Mouse (Mus musculus): ENCODE measurements at regions not wholly inside any gene's neighbourhood (a gene's known extent, or its start where the extent isn't known, plus 50 kb on each side); places are given as distances from the start of the nearest gene placed in this dataset.

DNA sequence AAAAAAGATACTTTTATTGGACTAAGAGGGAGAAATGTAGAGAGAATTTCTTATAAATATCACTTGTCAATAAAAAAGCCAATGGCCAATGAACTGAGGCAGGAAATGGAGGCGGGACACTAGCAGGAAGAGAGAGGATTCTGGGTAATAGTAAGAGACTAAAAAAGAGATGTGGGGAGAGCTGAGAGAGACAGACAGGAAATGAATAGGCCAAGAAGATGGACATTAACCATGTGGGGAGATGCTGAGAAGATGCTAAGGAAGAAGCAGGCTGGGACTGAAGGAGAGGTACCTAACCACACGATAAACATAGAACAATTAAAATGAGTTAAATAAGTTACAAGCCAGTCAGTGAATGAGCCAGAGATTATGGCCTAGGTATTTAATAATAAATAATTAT lies 181.0 kb upstream of the Nfe2l3 start:
- Histone ChIP-seq H3K4me3 (ENCODE audit: low read depth, low read length) (no peak overlapping the region), H3K27ac (replicated peaks; ENCODE audit: low read depth, low read length) (no peak overlapping the region), H3K27me3 (ENCODE audit: control insufficient read depth, insufficient read depth, low read length) (no peaks in the 10 kb centered on the region), H3K9me3 (replicated peaks; ENCODE audit: control insufficient read depth, low read length) (no peaks in the 10 kb centered on the region), H3K36me3 (replicated peaks; ENCODE audit: control insufficient read depth, insufficient read depth, low read depth, low read length) (no peaks in the 10 kb centered on the region), H3K4me1 (ENCODE audit: control insufficient read depth, insufficient read depth, low read length) (no peaks in the 10 kb centered on the region), H3K4me2 (ENCODE audit: low read depth, low read length) (no peak overlapping the region), H3K9ac (replicated peaks; ENCODE audit: low read length) (no peak overlapping the region)
- WGBS = 93% methylated on average over 2 of the region's 2 CpGs
- ATAC-seq (replicated peaks; ENCODE audit: insufficient number of reproducible peaks, low FRiP score, low TSS enrichment, low read depth) = no peak
- DNase-seq (ENCODE audit: low spot score) = no peak

DNA sequence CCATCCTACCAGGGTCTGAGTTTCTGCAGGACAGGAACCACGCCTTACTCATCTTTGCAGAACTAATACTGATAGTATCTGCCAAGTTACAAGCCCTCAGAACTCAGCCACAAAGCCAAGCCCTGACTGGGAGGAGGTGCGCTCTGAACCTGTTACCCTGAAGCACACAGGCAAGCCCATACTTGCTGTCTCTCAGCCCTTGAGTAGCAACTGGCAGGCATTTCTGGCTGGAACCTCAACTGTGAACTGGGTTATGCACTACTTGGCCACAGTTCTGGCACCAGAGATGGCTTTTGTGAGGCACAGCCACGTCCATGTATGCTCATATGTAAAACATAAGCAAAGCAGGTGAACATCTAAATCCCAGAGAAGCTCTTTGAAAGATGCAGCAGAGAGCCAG lies 179.7 kb upstream of the Nfe2l3 start:
- no peak for ATAC-seq (replicated peaks; ENCODE audit: insufficient number of reproducible peaks, low FRiP score, low TSS enrichment, low read depth)
- no peak for DNase-seq (ENCODE audit: low spot score)
- H3K27ac ChIP-seq (replicated peaks; ENCODE audit: low read depth, low read length) = no peak overlapping the region
- WGBS = 76% methylated on average over 3 of the region's 3 CpGs
- H3K4me2 ChIP-seq (ENCODE audit: low read depth, low read length) = no peak overlapping the region
- no peaks in the 10 kb centered on the region for H3K36me3 ChIP-seq (replicated peaks; ENCODE audit: control insufficient read depth, insufficient read depth, low read depth, low read length)
- H3K4me1 ChIP-seq (ENCODE audit: control insufficient read depth, insufficient read depth, low read length) = no peaks in the 10 kb centered on the region
- H3K4me3 ChIP-seq (ENCODE audit: low read depth, low read length) = no peak overlapping the region
- H3K9me3 ChIP-seq (replicated peaks; ENCODE audit: control insufficient read depth, low read length) = no peaks in the 10 kb centered on the region
- H3K9ac ChIP-seq (replicated peaks; ENCODE audit: low read length) = no peak overlapping the region
- no peaks in the 10 kb centered on the region for H3K27me3 ChIP-seq (ENCODE audit: control insufficient read depth, insufficient read depth, low read length)

DNA sequence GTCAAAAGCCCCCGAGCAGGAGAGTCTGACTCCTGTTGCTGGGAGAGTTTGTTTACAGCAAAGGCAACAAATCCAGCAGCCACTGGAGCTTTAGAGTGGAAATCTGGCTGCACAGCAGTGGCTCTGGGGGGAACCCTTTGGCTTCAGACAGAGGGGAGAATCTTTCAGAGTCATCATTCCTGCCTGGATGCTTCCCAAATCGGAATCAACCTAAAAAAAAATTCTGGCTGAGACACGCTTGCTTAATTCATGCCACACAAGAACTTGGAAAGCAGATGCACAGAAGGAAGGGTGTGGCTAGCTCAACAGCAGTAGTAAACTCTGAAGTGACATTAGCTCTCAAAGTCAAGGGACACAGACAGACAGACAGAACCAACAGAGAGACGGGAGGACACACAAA lies 175.8 kb upstream of the Nfe2l3 start:
- Histone ChIP-seq H3K36me3 (replicated peaks; ENCODE audit: control insufficient read depth, insufficient read depth, low read depth, low read length) (no peaks in the 10 kb centered on the region), H3K27ac (replicated peaks; ENCODE audit: low read depth, low read length) (no peak overlapping the region), H3K9me3 (replicated peaks; ENCODE audit: control insufficient read depth, low read length) (no peaks in the 10 kb centered on the region), H3K4me3 (ENCODE audit: low read depth, low read length) (no peak overlapping the region), H3K4me1 (ENCODE audit: control insufficient read depth, insufficient read depth, low read length) (no peaks in the 10 kb centered on the region), H3K27me3 (ENCODE audit: control insufficient read depth, insufficient read depth, low read length) (no peaks in the 10 kb centered on the region), H3K4me2 (ENCODE audit: low read depth, low read length) (no peak overlapping the region), H3K9ac (replicated peaks; ENCODE audit: low read length) (no peak overlapping the region)
- ATAC-seq (replicated peaks; ENCODE audit: insufficient number of reproducible peaks, low FRiP score, low TSS enrichment, low read depth) (no peak), DNase-seq (ENCODE audit: low spot score) (no peak)
- 71% methylated on average over 4 of the region's 4 CpGs for WGBS

GRCm38 (mm10) chr6:51257524-51257923 lies 174.9 kb upstream of the Nfe2l3 start:
- no peak overlapping the region for H3K4me3 ChIP-seq (ENCODE audit: low read depth, low read length)
- H3K9me3 ChIP-seq (replicated peaks; ENCODE audit: control insufficient read depth, low read length) = no peaks in the 10 kb centered on the region
- H3K9ac ChIP-seq (replicated peaks; ENCODE audit: low read length) = no peak overlapping the region
- DNase-seq (ENCODE audit: low spot score) = no peak
- H3K4me1 ChIP-seq (ENCODE audit: control insufficient read depth, insufficient read depth, low read length) = no peaks in the 10 kb centered on the region
- ATAC-seq (replicated peaks; ENCODE audit: insufficient number of reproducible peaks, low FRiP score, low TSS enrichment, low read depth) = no peak
- no peak overlapping the region for H3K27ac ChIP-seq (replicated peaks; ENCODE audit: low read depth, low read length)
- no peaks in the 10 kb centered on the region for H3K27me3 ChIP-seq (ENCODE audit: control insufficient read depth, insufficient read depth, low read length)
- H3K4me2 ChIP-seq (ENCODE audit: low read depth, low read length) = no peak overlapping the region
- 77% methylated on average over 6 of the region's 6 CpGs for WGBS
- no peaks in the 10 kb centered on the region for H3K36me3 ChIP-seq (replicated peaks; ENCODE audit: control insufficient read depth, insufficient read depth, low read depth, low read length)

GRCm38 (mm10) chr6:51258304-51258703 lies 174.2 kb upstream of the Nfe2l3 start:
- Histone ChIP-seq H3K9ac (replicated peaks; ENCODE audit: low read length) (no peak overlapping the region), H3K4me3 (ENCODE audit: low read depth, low read length) (no peak overlapping the region), H3K9me3 (replicated peaks; ENCODE audit: control insufficient read depth, low read length) (no peaks in the 10 kb centered on the region), H3K36me3 (replicated peaks; ENCODE audit: control insufficient read depth, insufficient read depth, low read depth, low read length) (no peaks in the 10 kb centered on the region), H3K4me1 (ENCODE audit: control insufficient read depth, insufficient read depth, low read length) (no peaks in the 10 kb centered on the region), H3K27ac (replicated peaks; ENCODE audit: low read depth, low read length) (no peak overlapping the region), H3K4me2 (ENCODE audit: low read depth, low read length) (no peak overlapping the region), H3K27me3 (ENCODE audit: control insufficient read depth, insufficient read depth, low read length) (no peaks in the 10 kb centered on the region)
- no peak for DNase-seq (ENCODE audit: low spot score)
- 90% methylated on average over 2 of the region's 2 CpGs for WGBS
- no peak for ATAC-seq (replicated peaks; ENCODE audit: insufficient number of reproducible peaks, low FRiP score, low TSS enrichment, low read depth)

GRCm38 (mm10) chr6:51263595-51263994 lies 168.9 kb upstream of the Nfe2l3 start:
- no peak for DNase-seq (ENCODE audit: low spot score)
- H3K27me3 ChIP-seq (ENCODE audit: control insufficient read depth, insufficient read depth, low read length) = no peaks in the 10 kb centered on the region
- ATAC-seq (replicated peaks; ENCODE audit: insufficient number of reproducible peaks, low FRiP score, low TSS enrichment, low read depth) = no peak
- H3K27ac ChIP-seq (replicated peaks; ENCODE audit: low read depth, low read length) = no peak overlapping the region
- no peak overlapping the region for H3K9ac ChIP-seq (replicated peaks; ENCODE audit: low read length)
- WGBS = 73% methylated on average over 4 of the region's 4 CpGs
- no peaks in the 10 kb centered on the region for H3K36me3 ChIP-seq (replicated peaks; ENCODE audit: control insufficient read depth, insufficient read depth, low read depth, low read length)
- no peak overlapping the region for H3K4me3 ChIP-seq (ENCODE audit: low read depth, low read length)
- no peak overlapping the region for H3K4me2 ChIP-seq (ENCODE audit: low read depth, low read length)
- no peaks in the 10 kb centered on the region for H3K4me1 ChIP-seq (ENCODE audit: control insufficient read depth, insufficient read depth, low read length)
- no peaks in the 10 kb centered on the region for H3K9me3 ChIP-seq (replicated peaks; ENCODE audit: control insufficient read depth, low read length)

DNA sequence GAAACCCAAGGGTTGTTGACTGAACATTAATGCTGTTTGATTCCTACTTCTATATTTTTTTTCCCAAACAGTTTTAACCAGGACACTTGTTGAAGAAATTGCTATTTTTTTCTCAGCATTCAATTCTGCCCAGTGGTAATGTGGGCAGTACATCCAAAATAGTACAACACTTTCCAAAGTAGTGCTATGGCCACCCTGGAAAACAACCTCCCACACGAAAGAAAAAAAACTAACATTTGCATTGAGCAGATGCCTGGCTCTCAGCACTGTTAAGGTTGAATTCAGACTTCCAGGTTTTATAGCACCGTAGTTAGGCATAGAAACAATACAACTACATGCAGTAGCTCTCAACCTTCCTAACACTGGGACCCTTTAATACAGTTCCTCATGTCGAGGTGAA lies 167.1 kb upstream of the Nfe2l3 start:
- Histone ChIP-seq H3K27ac (replicated peaks; ENCODE audit: low read depth, low read length) (no peak overlapping the region), H3K4me3 (ENCODE audit: low read depth, low read length) (no peak overlapping the region), H3K27me3 (ENCODE audit: control insufficient read depth, insufficient read depth, low read length) (no peaks in the 10 kb centered on the region), H3K9me3 (replicated peaks; ENCODE audit: control insufficient read depth, low read length) (no peaks in the 10 kb centered on the region), H3K9ac (replicated peaks; ENCODE audit: low read length) (no peak overlapping the region), H3K4me2 (ENCODE audit: low read depth, low read length) (no peak overlapping the region), H3K36me3 (replicated peaks; ENCODE audit: control insufficient read depth, insufficient read depth, low read depth, low read length) (no peaks in the 10 kb centered on the region), H3K4me1 (ENCODE audit: control insufficient read depth, insufficient read depth, low read length) (no peaks in the 10 kb centered on the region)
- WGBS = 83% methylated on average over 3 of the region's 3 CpGs
- DNase-seq (ENCODE audit: low spot score) (no peak), ATAC-seq (replicated peaks; ENCODE audit: insufficient number of reproducible peaks, low FRiP score, low TSS enrichment, low read depth) (no peak)

DNA sequence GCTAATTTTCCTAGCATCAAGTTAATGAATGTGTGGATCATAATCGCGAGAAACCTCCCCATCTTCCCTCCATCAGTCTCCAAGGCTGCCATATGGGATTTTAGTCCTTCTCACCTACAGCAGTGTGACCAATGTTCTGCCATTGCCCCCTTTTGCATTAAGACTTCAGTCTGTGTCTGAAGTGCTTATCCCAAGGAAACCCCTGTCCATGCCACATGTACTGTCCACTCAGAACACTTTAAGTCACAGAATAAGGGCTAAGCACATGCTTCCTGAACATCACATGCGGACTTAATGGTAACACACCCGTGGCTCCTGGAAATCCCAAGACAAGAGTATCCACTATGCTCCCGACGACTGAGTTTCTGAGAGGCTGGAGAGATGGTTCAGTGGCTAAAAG lies 165.7 kb upstream of the Nfe2l3 start:
- no peak overlapping the region for H3K9ac ChIP-seq (replicated peaks; ENCODE audit: low read length)
- H3K9me3 ChIP-seq (replicated peaks; ENCODE audit: control insufficient read depth, low read length) = no peaks in the 10 kb centered on the region
- no peak overlapping the region for H3K4me2 ChIP-seq (ENCODE audit: low read depth, low read length)
- no peak overlapping the region for H3K27ac ChIP-seq (replicated peaks; ENCODE audit: low read depth, low read length)
- no peak overlapping the region for H3K4me3 ChIP-seq (ENCODE audit: low read depth, low read length)
- DNase-seq (ENCODE audit: low spot score) (no peak), ATAC-seq (replicated peaks; ENCODE audit: insufficient number of reproducible peaks, low FRiP score, low TSS enrichment, low read depth) (no peak)
- H3K27me3 ChIP-seq (ENCODE audit: control insufficient read depth, insufficient read depth, low read length) = no peaks in the 10 kb centered on the region
- H3K36me3 ChIP-seq (replicated peaks; ENCODE audit: control insufficient read depth, insufficient read depth, low read depth, low read length) = no peaks in the 10 kb centered on the region
- H3K4me1 ChIP-seq (ENCODE audit: control insufficient read depth, insufficient read depth, low read length) = no peaks in the 10 kb centered on the region
- 87% methylated on average over 6 of the region's 6 CpGs for WGBS

DNA sequence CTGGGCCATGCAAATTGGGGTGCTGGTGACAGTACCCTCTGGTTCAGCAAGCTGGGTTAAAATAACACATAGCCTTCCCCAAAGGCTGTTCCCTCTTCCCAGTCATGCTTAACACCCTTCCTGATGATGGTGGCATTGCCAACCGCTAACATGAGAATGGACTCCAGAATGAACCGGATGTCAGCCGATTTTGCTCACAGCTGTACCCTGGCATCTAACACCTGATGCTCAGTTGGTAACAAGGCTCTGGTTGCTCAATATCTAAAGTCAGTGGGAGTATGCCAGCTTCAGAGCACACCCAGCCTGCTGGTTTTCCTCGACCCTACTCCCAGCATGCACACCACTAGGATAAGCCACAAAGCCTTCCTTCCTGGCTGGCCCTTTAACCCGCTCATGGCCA lies 164.6 kb upstream of the Nfe2l3 start:
- DNase-seq (ENCODE audit: low spot score) (no peak), ATAC-seq (replicated peaks; ENCODE audit: insufficient number of reproducible peaks, low FRiP score, low TSS enrichment, low read depth) (no peak)
- WGBS = 91% methylated on average over 5 of the region's 5 CpGs

More for the DNA sequence above, 164.6 kb upstream of the Nfe2l3 start:
- no peaks in the 10 kb centered on the region for H3K36me3 ChIP-seq (replicated peaks; ENCODE audit: control insufficient read depth, insufficient read depth, low read depth, low read length)
- H3K4me2 ChIP-seq (ENCODE audit: low read depth, low read length) = no peak overlapping the region
- H3K27ac ChIP-seq (replicated peaks; ENCODE audit: low read depth, low read length) = no peak overlapping the region
- H3K27me3 ChIP-seq (ENCODE audit: control insufficient read depth, insufficient read depth, low read length) = no peaks in the 10 kb centered on the region
- H3K4me3 ChIP-seq (ENCODE audit: low read depth, low read length) = no peak overlapping the region
- no peaks in the 10 kb centered on the region for H3K4me1 ChIP-seq (ENCODE audit: control insufficient read depth, insufficient read depth, low read length)
- H3K9ac ChIP-seq (replicated peaks; ENCODE audit: low read length) = no peak overlapping the region
- H3K9me3 ChIP-seq (replicated peaks; ENCODE audit: control insufficient read depth, low read length) = no peaks in the 10 kb centered on the region

Data from embryonic facial prominence, embryonic 11.5 days (tissue).